Mouse (Mus musculus) thymus, postnatal 25 days (tissue): Measurements from ENCODE around the gene Gpx5.
"Not testable (repeated sequence)": the region's sequence is repeated elsewhere in the genome, so short reads cannot be mapped to it uniquely, and the experiment has no call there.

Experiments
- DNase-seq: peaks from one replicate; pipeline ENCODE4 v3.0.0; 2022

Gene Gpx5

GRCm38 (mm10) chr13:21264366-21264765 lies 28.2 kb downstream of the Gpx5 start:
- DNase-seq: no peak

- no peak for DNase-seq
These were observed 28.6 kb downstream of the Gpx5 start for GRCm38 (mm10) chr13:21263910-21264309.

- DNase-seq: no peak
These were observed 29.6 kb downstream of the Gpx5 start for GRCm38 (mm10) chr13:21262787-21263461.

- DNase-seq: no peak
These were observed 32.2 kb downstream of the Gpx5 start for GRCm38 (mm10) chr13:21260289-21260688.

- no peak for DNase-seq
These were observed 32.8 kb downstream of the Gpx5 start for GRCm38 (mm10) chr13:21259677-21260113.

- DNase-seq: no peak
These were observed 33.3 kb downstream of the Gpx5 start for GRCm38 (mm10) chr13:21259171-21259631.

- no peak for DNase-seq
These were observed 34.0 kb downstream of the Gpx5 start for GRCm38 (mm10) chr13:21258524-21258923.

- no peak for DNase-seq
These were observed 38.5 kb downstream of the Gpx5 start for GRCm38 (mm10) chr13:21253986-21254385.

GRCm38 (mm10) chr13:21253569-21253968 lies 39.0 kb downstream of the Gpx5 start:
- no peak for DNase-seq

GRCm38 (mm10) chr13:21253040-21253439 lies 39.5 kb downstream of the Gpx5 start:
- no peak for DNase-seq

GRCm38 (mm10) chr13:21250074-21250681 lies 42.4 kb downstream of the Gpx5 start:
- DNase-seq: no peak

- no peak for DNase-seq
These were observed 43.5 kb downstream of the Gpx5 start for GRCm38 (mm10) chr13:21249022-21249421.

GRCm38 (mm10) chr13:21246276-21246675 lies 46.3 kb downstream of the Gpx5 start:
- DNase-seq: no peak

- DNase-seq: not testable (repeated sequence)
These were observed 47.6 kb downstream of the Gpx5 start for GRCm38 (mm10) chr13:21244967-21245366.

- no peak for DNase-seq
These were observed 48.4 kb downstream of the Gpx5 start for GRCm38 (mm10) chr13:21244089-21244488.

- DNase-seq: no peak
These were observed 49.3 kb downstream of the Gpx5 start for GRCm38 (mm10) chr13:21243196-21243595.

- DNase-seq: peak; percentile 34
These were observed 50.0 kb downstream of the Gpx5 start for GRCm38 (mm10) chr13:21242408-21243125.

GRCm38 (mm10) chr13:21240788-21241187 lies 51.7 kb downstream of the Gpx5 start:
- no peak for DNase-seq

- no peak for DNase-seq
These were observed 55.4 kb downstream of the Gpx5 start for GRCm38 (mm10) chr13:21237161-21237560.

GRCm38 (mm10) chr13:21236714-21237113 lies 55.8 kb downstream of the Gpx5 start:
- no peak for DNase-seq
